Mouse (Mus musculus) lung, embryonic 16.5 days (tissue): ENCODE results near the gene Tpk1. TPM values are rescaled to one million over a fixed set of nuclear protein-coding genes. Genes with fewer than 3 reads are reported as not detected.
A peak's percentile ranks its signal among the peaks of the same experiment; 100 is the strongest.

Source experiments
- ATAC-seq: fragments of 200-750 bp; cut with Nextera tagmentation; 2 replicates; pipeline ENCODE4 v1.8.0; 2017; ENCODE audit warnings: low read depth, mild to moderate bottlenecking, moderate library complexity
- H3K27ac ChIP-seq: fragments of 300-500 bp; sonication (generic); 2 replicates; pipeline ENCODE4 v1.5.1; 2014; ENCODE audit warnings: mild to moderate bottlenecking, control low read depth, low read length
- H3K27me3 ChIP-seq: fragments of 300-500 bp; sonication (generic); 2 replicates; pipeline ENCODE4 v1.6.1; 2014; ENCODE audit warnings: low read depth, low read length, mixed read lengths; ENCODE audit not compliant: control insufficient read depth, insufficient read depth
- H3K36me3 ChIP-seq: fragments of 300-500 bp; sonication (generic); 2 replicates; pipeline ENCODE4 v1.6.1; 2014; ENCODE audit warnings: low read length; ENCODE audit not compliant: control insufficient read depth, insufficient read depth
- H3K4me1 ChIP-seq: fragments of 300-500 bp; sonication (generic); replicated peaks from 2 replicates; pipeline ENCODE4 v1.6.1; 2014; ENCODE audit warnings: low read length, mixed read lengths; ENCODE audit not compliant: control insufficient read depth, insufficient read depth
- H3K4me2 ChIP-seq: fragments of 300-500 bp; sonication (generic); 2 replicates; pipeline ENCODE4 v1.6.1; 2014; ENCODE audit warnings: low read depth, low read length, control low read depth
- H3K4me3 ChIP-seq: fragments of 300-500 bp; sonication (generic); 2 replicates; pipeline ENCODE4 v1.5.1; 2014; ENCODE audit warnings: mild to moderate bottlenecking, low read length, control low read depth
- H3K9ac ChIP-seq: fragments of 300-500 bp; sonication (generic); 2 replicates; pipeline ENCODE4 v1.6.1; 2014; ENCODE audit warnings: low read length, control low read depth
- H3K9me3 ChIP-seq: fragments of 300-500 bp; sonication (generic); 2 replicates; pipeline ENCODE4 v1.6.1; 2016; ENCODE audit warnings: low read length; ENCODE audit not compliant: control insufficient read depth
- WGBS: fragments of 180-500 bp; shearing (Covaris S2); extraction: QIAGEN DNeasy Blood & Tissue Kit; methylation state at CpG from one replicate; pipeline ENCODE4 v1.1.7; 2014; 5-methylcytosine and 5-hydroxymethylcytosine counted together
- polyA plus RNA-seq: library from polyadenylated mRNA; unstranded; fragments of >200 nt; fragmentation: Nextera tagmentation; extraction: Ambion mirVana; gene quantifications from 2 replicates; pipeline ENCODE4 v1.2.1, GENCODE M21; 2015

Tpk1 gene
- polyA plus RNA-seq, 1 experiment from 2014 or later = 13.0 TPM

- 90% methylated on average over 4 of the region's 4 CpGs for WGBS
- no peak for ATAC-seq
- no peaks in the 10 kb centered on the region for H3K27me3 ChIP-seq
- no peak overlapping the region for H3K4me2 ChIP-seq
- H3K4me1 ChIP-seq = no peaks in the 10 kb centered on the region
- no peak overlapping the region for H3K27ac ChIP-seq
- H3K9ac ChIP-seq = no peak overlapping the region
- H3K9me3 ChIP-seq = no peaks in the 10 kb centered on the region
- H3K4me3 ChIP-seq = no peak overlapping the region
- H3K36me3 ChIP-seq = no peaks in the 10 kb centered on the region
These were observed 312.6 kb downstream of the Tpk1 start for GRCm38 (mm10) chr6:43353446-43353845.

- Histone ChIP-seq H3K4me1 (no peaks in the 10 kb centered on the region), H3K9ac (no peak overlapping the region), H3K4me2 (no peak overlapping the region), H3K27ac (no peak overlapping the region), H3K27me3 (no peaks in the 10 kb centered on the region), H3K9me3 (no peaks in the 10 kb centered on the region), H3K36me3 (no peaks in the 10 kb centered on the region), H3K4me3 (no peak overlapping the region)
- WGBS = 54% methylated on average over 4 of the region's 4 CpGs
- no peak for ATAC-seq
These were observed 317.0 kb downstream of the Tpk1 start for GRCm38 (mm10) chr6:43349083-43349482.

GRCm38 (mm10) chr6:43347637-43348036 is 318.4 kb downstream of the Tpk1 start:
- Histone ChIP-seq H3K4me2 (no peak overlapping the region), H3K27ac (no peak overlapping the region), H3K4me3 (no peak overlapping the region), H3K4me1 (peaks cover 4% of the 10 kb centered on the region; the same call in 1 of the 2 replicates), H3K27me3 (no peaks in the 10 kb centered on the region), H3K9ac (no peak overlapping the region), H3K36me3 (no peaks in the 10 kb centered on the region), H3K9me3 (no peaks in the 10 kb centered on the region)
- WGBS = 89% methylated on average over 1 of the region's 1 CpGs
- ATAC-seq = no peak

DNA sequence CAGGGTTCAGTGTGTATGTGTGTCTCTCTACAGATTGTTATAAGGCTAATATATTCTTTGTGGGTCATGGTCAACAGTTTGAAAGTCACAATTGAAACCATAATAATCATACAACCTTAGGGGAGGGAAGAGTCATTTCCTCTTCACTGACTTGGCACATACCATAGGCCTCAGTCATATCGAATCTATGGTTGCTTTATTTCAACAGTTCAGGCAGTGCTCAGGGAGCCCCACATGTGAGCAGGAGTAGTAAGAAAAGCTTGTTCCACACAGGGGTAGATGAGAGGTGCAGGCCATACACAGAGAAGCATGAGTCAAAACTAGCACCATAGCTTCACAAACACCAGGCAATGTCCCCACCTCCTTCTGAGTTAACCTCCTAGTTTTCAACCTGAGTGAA is 323.1 kb downstream of the Tpk1 start:
- no peak overlapping the region for H3K27ac ChIP-seq
- no peaks in the 10 kb centered on the region for H3K9me3 ChIP-seq
- H3K9ac ChIP-seq = no peak overlapping the region
- 28% methylated on average over 1 of the region's 1 CpGs for WGBS
- H3K4me2 ChIP-seq = no peak overlapping the region
- peaks cover 7% of the 10 kb centered on the region; the same call in 1 of the 2 replicates for H3K4me1 ChIP-seq
- no peaks in the 10 kb centered on the region for H3K36me3 ChIP-seq
- no peak overlapping the region for H3K4me3 ChIP-seq
- H3K27me3 ChIP-seq = no peaks in the 10 kb centered on the region
- ATAC-seq = no peak

DNA sequence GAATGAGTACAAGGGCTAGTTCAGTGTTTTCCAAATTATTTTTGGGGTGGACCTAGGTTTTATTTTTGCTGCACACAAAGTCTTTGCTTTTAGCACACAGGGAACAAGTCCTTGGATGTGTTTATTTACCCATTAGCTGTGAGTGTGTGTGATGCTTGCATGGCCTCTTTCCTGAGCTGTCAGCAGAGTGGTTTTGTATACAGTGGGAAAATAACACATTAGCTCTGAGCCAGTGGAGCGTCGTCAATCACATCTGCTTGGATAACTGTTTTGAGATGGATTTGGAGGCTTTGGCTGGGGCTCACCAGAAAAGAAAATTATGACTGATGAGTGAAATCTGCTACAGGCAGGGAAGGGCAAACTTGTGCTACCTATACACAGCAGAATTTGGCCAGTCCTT is 323.7 kb downstream of the Tpk1 start:
- peak; percentile 71 for ATAC-seq
- Histone ChIP-seq H3K36me3 (no peaks in the 10 kb centered on the region), H3K27ac (no peak overlapping the region), H3K4me1 (peaks cover 12% of the 10 kb centered on the region), H3K4me3 (no peak overlapping the region), H3K9ac (no peak overlapping the region), H3K27me3 (no peaks in the 10 kb centered on the region), H3K9me3 (no peaks in the 10 kb centered on the region), H3K4me2 (no peak overlapping the region)
- WGBS = 16% methylated on average over 2 of the region's 2 CpGs

DNA sequence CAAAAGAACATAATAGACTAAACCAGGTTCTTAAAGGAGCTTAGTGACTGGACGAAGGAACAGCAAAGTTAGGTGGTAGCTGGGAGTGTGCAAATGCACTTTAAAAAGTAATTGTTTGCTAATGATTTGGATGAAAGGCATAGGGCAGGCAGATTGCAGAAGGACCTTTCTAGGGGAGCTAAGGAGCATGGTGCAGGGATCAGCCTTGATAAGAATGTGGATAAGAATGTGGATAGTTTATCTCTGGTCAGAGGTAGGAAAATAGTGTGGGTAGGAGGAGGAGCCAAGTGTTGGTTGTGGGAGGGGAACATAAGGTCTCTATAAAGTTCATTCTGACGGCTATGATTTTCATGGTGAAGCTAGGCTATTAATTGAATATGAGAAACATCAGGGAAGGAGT is 327.3 kb downstream of the Tpk1 start:
- WGBS = 48% methylated on average over 2 of the region's 2 CpGs
- no peak overlapping the region for H3K9ac ChIP-seq
- H3K27me3 ChIP-seq = no peaks in the 10 kb centered on the region
- no peak overlapping the region for H3K4me3 ChIP-seq
- peaks cover 19% of the 10 kb centered on the region for H3K4me1 ChIP-seq
- H3K4me2 ChIP-seq = no peak overlapping the region
- no peak overlapping the region for H3K27ac ChIP-seq
- no peak for ATAC-seq
- no peaks in the 10 kb centered on the region for H3K36me3 ChIP-seq
- H3K9me3 ChIP-seq = no peaks in the 10 kb centered on the region

- H3K27me3 ChIP-seq = no peaks in the 10 kb centered on the region
- peaks cover 14% of the 10 kb centered on the region for H3K4me1 ChIP-seq
- no peaks in the 10 kb centered on the region for H3K36me3 ChIP-seq
- 0 out of 2 replicates have a peak overlapping the region, but pooled peaks have one; percentile 37 for H3K27ac ChIP-seq
- no peak overlapping the region; the same call in 1 of the 2 replicates for H3K4me3 ChIP-seq
- H3K9ac ChIP-seq = no peak overlapping the region
- peak overlapping the region; percentile 29; the same call in 1 of the 2 replicates for H3K4me2 ChIP-seq
- H3K9me3 ChIP-seq = no peaks in the 10 kb centered on the region
- 13% methylated on average over 10 of the region's 10 CpGs for WGBS
- ATAC-seq = peak; percentile 92
These were observed 328.6 kb downstream of the Tpk1 start for GRCm38 (mm10) chr6:43337491-43337961.

- no peak overlapping the region for H3K9ac ChIP-seq
- H3K4me1 ChIP-seq = peaks cover 14% of the 10 kb centered on the region
- no peaks in the 10 kb centered on the region for H3K27me3 ChIP-seq
- no peak overlapping the region for H3K27ac ChIP-seq
- no peaks in the 10 kb centered on the region for H3K36me3 ChIP-seq
- no peak overlapping the region for H3K4me3 ChIP-seq
- WGBS = 47% methylated on average over 3 of the region's 3 CpGs
- H3K9me3 ChIP-seq = no peaks in the 10 kb centered on the region
- 0 out of 2 replicates have a peak, but pooled peaks have one; percentile 17 for ATAC-seq
- H3K4me2 ChIP-seq = no peak overlapping the region
These were observed 330.4 kb downstream of the Tpk1 start for GRCm38 (mm10) chr6:43335619-43336234.

DNA sequence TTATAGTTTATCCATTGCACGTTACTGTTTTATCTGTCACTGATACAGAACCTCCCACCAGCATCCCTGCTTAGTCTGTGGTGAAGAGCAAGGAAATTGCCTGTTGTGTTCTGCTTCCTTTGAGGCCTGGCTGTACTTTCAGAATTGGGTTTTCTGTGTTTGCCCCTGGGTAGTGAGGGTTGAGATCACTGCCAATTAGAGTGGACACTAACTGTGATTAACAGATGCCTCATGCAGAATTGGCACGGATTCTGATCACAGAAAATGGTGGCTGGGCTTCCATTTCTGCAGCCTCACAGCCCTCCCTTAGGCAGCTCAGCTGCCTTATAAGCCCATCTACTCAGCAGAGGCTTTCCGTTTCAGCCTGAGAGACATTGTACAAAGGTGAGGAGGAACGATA is 332.6 kb downstream of the Tpk1 start:
- H3K9ac ChIP-seq = no peak overlapping the region
- H3K27me3 ChIP-seq = no peaks in the 10 kb centered on the region
- 54% methylated on average over 4 of the region's 4 CpGs for WGBS
- 0 out of 2 replicates have a peak, but pooled peaks have one; percentile 39 for ATAC-seq
- peaks cover 12% of the 10 kb centered on the region for H3K4me1 ChIP-seq
- H3K4me3 ChIP-seq = no peak overlapping the region
- H3K27ac ChIP-seq = 0 out of 2 replicates have a peak overlapping the region, but pooled peaks have one; percentile 23
- no peaks in the 10 kb centered on the region for H3K36me3 ChIP-seq
- H3K4me2 ChIP-seq = no peak overlapping the region
- no peaks in the 10 kb centered on the region for H3K9me3 ChIP-seq
